Mouse (Mus musculus): ENCODE data around the gene Adssl1.
A peak's percentile ranks its signal among the peaks of the same experiment; 100 is the strongest.

Adssl1 gene

DNA sequence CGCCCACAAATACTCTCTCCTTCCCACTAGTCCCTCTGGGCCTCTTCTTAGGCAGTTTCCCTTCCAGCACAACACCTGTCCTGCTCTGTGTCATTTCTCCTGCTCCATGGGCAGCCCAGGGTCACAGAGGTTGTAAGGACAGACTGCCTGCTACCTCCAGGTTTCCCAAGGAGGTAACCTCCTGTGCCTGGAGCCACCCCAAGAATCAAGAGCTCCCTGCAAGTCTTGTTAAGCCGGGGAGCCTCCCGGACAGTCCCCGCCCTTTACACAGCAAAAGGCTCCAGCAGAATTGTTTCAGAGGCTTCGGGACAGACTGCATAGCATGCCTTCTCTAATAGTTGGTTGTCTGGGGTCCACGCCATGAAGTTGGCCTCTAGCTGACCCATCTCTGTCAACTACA lies 6.6 kb downstream of the Adssl1 start:
- no peak for DNase-seq

DNA sequence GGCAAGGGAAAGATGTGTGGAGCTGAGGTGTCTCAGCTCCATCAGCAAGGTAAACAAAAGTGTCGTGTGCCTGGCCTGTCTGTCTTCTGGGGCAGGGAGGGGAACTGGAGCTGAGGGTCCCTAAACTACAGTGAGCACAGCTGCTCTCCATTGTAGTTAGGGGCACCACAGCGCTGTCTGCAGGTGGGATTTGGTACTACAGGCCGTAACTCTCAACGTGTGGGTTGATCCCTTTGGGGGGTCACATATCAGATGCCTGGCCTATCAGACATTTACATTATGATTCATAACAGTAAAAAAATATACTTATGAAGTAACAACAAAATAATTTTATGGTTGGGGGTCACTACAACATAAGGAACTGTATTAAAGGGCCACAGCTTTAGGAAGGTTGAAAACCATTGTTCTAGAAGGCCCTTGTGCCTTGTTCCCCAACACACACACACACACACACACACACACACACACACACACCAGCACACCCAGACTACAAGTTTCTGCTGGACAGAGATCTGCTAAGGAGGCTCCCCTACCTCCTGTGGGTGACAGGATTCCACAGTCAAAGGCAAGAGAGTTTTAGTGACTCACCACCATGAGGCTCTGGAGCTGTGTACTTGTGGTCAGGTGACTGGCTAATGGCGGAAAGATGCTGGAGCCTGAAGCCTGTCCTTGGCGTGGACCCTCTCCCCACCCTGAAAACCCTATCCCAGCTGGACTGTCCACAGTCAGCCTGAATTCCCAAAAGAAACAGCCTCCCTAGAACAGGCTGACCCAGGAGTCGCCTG lies 7.4 kb downstream of the Adssl1 start:
- DNase-seq, result no peak

DNA sequence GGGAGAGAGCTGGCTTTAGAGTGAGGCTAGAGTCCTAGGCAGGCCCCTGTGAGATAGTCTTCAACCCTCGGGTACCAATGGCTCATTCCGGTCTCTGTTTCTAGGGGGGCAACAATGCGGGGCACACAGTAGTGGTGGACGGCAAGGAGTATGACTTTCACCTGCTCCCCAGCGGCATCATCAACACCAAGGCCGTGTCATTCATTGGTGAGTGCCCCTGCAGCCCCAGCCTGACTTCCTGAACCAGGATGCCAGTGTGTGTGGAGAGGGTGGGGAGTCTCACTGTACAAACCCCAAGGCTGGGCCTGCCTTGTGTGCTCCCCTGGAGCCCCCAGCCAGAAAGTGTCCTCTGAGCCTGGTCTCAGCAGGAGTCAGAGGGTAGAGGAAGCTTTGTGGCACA lies 8.4 kb downstream of the Adssl1 start:
- no peak for DNase-seq

DNA sequence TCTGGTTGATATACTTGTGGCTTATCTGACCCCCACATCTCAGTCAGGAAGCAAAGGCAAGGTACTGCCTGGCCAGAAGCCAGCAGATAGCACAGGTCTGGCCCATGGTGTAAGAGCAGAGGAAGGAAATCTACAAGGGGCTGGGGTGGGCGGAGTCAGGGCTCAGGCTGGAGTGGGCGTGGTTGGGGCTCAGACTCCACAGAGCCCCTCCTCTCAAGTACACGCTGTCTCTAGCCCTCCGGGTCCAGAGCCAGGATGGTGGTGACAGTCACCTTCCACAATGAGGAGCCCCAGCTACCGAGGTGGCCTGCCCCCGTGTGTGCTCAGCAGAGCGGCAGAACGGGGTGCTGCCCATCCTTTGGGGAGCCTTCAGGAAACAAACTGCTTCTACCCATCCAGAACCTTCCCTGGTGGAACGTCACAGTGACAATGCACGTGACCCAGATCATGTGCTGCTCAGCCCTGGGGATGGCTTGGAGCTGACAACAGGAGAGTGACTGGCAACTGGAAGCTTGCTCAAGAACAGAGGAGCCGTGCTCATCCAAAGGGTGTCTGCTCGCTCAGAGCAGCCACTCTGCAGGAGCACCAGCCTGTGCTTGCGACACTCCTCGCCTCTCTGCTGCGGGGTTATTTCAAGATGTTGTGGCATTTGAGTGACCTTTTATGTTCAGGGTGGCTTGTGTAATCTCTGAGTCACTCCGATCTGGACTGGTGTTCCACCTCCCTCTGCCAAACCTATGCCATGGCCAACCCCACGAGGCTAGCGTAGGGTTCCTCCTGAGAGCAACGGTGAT lies 9.3 kb downstream of the Adssl1 start:
- DNase-seq, result peak in 1 of 2 experiments; percentile 43

DNA sequence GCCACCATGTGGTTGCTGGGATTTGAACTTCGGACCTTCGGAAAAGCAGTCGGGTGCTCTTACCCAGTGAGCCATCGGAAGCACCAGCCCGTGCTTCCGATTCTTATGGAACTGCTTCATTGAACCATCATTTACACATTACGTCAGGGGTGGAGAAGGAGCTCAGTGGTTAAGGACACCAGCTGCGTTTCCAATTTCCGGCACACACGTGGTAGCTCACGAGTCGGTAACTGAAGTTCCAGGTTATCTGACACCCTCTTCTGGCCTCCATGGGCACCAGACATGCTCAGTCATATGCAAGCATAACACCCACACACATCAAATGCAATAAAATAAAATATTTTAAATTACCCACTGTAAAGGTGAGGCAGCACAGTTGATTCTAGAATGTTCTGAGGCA lies 10.2 kb downstream of the Adssl1 start:
- no peak for DNase-seq

DNA sequence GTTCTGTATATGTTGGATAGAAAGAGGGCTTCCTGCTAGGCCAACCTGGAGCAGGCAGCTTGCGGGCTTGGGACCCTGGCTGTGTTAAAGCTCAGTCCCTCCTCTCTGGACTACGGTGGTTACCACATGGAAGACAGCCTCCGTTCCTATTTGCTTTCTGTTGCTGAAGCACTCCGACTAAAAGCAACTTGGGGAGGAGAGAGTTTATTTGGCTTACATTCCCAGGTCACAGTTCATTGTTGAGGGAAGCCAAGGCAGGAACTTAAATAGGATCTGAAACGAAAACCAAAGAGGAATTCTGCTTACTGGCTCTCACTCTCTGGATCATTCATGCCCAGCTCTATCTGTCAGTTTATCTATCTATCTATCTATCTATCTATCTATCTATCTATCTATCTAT lies 11.0 kb downstream of the Adssl1 start:
- no peak for DNase-seq

DNA sequence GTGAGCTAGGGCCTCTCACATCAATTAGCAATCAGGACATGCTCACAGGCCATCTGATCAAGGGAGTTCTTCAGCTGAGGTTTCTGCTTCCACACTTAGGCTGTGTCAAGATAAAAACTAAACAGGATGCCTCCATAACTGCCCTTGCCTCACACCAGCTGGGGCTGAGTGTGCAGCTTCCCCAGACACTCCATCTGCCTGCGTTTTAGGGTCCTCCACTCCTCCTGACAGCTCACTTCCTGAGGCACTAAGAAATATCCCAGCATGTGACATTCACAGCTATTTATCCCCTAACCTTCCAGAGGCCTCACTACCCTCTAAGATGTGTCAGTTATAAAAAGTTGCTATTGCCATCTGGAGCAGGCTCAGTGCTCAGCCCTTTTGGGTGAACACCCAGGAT lies 11.6 kb downstream of the Adssl1 start:
- no peak for DNase-seq

DNA sequence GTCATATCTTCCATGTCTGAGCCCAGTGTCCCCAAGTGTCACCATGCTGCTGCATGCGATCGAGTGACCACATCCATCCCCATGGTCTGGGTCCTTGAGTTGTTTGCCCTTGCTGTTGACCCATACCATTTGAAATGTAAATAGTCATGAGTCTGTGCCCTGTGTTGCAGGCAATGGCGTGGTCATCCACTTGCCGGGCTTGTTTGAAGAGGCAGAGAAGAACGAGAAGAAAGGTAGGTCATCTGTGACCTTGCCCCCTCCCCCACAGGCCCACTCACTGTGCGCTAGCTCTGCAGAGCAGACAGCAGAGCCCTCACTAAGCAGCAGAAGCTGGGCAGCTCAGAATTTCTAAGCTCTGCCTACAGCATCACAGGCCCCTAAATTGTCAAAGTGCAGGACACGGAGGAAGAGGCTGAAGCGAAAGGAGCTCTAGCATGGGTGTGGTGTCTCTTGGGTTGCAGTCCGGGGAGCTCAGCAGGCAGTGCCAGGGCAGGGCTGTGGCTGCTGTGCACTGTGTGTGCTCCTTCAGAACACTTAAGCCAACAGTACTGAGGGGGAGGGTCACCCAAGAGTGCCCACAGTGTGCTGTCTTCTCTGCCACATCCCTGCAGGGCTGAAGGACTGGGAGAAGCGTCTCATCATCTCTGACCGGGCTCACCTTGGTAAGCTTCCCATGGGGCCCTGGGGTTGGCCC lies 12.4 kb downstream of the Adssl1 start:
- DNase-seq, result no peak

DNA sequence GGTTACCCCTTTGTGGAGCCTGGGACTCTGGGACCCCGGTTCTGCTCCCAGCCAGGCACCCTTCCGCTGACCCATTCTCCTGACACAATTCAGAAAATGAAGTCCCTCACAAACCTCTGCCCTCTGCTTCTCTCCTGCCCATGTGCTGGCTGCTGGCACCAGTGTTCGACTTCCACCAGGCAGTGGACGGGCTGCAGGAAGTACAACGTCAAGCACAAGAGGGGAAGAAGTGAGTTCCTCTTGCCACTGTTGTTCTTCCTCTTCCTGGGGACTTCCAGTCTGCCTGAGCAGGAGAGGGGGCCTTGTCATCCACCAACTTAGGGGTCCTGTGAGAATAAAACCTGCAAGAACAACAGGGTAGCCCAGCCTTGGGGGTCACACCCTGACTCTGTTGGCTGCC lies 13.1 kb downstream of the Adssl1 start:
- no peak for DNase-seq

DNA sequence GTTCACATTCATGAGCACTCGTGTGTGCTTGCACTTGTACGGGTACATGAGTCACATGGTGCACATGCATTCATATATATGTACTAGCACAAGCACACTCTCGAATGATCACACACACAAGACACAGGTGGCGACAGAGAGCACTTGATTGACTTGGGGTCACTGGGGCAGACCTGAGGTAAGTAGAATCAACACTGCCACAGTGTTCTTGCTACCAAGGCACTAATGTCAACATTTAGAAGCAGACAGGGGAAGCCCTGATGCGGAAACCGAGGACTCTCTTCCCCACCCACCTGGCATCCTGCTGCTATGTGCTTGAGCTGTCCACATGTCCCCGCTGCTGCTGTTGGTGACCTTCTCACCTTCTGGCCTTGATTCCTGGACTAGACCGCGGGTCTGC lies 13.8 kb downstream of the Adssl1 start:
- DNase-seq, result no peak

DNA sequence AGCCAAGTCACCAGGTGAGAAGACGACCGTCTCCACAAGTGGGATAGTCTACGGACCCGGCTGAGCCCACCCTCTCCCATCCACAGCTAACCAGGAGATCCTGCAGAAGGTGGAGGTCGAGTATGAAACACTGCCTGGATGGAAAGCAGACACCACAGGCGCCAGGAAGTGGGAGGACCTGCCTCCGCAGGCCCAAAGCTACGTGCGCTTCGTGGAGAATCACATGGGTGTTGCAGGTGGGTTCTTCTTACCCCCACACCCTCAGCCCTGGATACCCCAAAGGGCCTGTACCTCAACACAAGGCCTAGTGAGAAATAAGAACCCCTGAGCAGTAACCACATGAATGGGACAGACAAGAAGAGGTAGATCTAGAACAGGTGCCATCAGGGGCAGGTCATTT lies 19.7 kb downstream of the Adssl1 start:
- no peak for DNase-seq

DNA sequence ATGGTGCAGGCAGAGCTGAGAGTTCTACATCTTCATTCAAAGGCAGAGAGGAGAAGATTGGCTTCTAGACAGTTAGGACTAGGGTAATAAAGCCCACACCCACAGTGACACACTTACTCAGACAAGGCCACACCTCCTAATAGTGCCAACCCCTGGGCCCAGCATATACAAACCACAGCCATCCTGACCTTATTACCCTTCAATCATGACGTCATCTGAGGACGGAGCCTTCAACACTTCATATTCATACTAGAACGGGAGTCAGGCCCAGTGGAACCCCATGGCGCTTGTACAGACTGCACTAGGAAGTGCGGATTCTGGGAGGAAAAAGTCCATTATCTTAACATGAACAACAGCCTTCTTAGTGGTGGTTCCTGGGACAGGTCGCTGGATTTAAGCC lies 23.3 kb downstream of the Adssl1 start:
- no peak for DNase-seq

DNA sequence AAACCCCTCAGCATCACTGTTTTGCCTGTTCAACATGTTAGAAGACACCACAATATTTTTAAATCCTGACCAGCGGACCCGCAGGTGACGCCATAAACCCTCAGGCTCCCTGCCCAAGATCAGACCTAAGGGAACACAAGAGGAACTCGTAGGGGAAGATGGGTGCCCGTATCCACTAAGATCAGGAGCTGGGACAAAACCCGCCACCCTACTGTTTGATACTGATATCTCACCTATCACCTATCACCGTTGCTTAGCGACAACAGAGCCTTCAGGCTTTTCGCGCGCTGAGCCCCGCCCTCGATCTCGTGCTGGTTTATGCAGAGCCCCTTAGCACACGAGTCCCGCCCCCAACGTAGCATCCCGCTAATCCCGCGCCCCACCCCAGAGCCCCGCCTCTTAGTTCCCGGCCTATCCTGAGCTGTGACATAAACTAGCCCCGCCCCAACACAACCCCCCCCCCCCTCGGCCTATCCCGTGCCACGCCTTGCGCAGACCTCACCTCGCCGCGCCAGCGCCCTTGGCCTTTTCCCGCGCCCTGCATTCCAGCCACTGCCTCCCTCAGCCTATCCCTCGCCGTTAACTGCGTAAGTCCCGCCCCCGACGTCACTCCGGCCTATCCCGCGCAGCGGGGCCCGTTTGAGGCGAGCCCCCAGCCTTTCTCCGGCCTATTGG lies 24.5 kb downstream of the Adssl1 start, which contains the start of gene Siva1:
Siva1 (plus strand) TSS at position 500 of the 675 bp plus-strand sequence.
- peak; percentile 99 to 100 for DNase-seq

DNA sequence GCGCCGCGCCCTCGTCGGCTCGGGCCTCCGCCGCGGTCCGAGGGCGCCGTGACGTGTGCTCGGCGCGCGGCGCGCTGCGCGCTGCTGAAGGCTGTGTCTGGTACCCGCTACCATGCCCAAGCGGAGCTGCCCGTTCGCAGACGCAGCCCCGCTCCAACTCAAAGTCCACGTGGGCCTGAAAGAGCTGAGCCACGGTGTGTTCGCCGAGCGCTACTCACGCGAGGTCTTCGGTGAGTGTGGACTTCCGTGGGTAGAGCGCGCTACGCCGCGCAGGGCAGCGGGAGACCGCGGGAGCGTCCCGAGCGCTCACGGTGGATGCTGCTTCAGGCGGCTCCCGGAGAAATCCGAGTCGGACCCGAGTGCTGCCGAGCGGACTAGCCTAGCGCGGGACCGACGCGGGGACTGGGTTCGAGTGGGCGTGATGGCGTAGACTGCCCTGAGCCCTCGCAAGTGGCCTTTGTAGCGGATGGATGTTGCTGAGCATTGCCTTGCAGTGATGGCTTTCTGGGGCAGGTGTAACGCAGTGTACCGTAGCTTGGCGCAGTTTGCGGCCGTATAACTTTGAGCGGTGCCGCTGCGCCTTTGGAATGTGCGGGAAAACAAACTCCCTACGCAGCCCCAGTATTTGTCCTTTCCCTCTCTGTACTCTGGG lies 25.1 kb downstream of the Adssl1 start:
- peak; percentile 77 to 78 for DNase-seq

DNA sequence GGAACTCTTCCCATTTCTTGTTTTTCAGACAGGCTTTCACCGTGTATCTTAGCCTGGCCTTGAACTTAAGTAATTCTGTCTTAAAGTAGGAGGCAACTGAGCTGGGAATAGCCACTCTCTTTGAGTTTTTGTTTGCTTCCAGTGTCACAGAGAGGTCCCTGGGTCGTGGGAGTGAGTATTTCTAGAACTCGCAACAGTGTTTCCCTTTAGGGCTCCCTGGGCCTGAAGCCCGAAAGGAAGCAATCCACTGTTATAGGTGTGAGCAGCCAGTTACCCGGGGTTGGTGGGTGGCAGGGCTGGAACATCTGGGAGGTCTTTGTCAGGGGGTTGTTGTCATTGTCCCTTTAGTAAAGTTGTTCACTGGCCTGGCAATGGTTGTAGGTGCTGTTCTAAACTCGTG lies 26.3 kb downstream of the Adssl1 start:
- DNase-seq, result no peak

DNA sequence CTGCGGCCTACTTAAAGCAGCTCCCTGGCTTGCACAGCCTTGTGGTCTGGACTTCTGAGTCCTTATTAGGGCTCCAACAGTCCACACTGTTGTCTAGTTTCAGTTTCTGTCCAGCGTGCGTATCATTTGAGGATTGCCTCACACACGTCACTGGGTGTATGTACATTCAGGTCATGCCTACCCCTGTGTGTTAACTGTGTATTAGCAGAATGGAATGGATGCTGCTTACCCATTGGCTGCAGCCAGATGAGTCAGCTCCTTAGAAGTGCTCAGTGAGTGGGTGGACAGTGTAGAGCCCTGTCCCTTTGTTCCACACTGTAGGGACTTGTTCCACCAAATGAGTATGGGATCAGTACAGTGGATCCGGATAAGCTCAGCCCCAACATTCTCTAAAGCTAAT lies 28.2 kb downstream of the Adssl1 start:
- no peak for DNase-seq

DNA sequence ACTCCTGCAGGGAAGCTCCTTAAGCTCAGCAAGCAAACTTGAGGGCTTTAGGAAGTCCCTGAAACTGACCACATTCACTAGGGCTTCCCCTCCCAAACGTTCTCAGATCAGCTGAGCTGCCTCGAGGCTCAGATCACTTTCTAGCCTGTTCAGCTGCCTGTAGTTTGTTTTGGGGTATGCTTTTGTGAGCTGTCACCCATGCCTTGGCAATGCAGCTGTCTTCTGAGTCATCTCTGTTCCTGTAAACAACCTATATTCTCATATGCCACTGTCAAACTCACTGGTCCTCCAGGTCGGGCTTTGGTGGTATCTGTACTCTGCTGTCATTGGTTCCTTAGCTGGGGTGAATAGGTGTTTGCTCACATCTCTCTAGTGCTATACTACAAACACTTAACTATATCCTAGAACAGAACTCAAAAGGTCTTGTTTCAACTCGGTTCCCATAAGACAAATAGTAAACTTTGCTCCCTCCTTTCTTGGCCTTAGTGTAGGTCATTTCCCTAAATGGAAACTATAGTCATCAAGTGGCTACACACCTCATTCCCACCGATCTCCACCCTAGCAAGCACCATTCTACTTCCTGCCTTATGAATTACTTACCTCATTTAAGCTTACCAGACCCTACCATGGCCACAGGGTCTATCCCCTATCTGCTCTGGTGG lies 32.1 kb downstream of the Adssl1 start:
- no peak for DNase-seq

DNA sequence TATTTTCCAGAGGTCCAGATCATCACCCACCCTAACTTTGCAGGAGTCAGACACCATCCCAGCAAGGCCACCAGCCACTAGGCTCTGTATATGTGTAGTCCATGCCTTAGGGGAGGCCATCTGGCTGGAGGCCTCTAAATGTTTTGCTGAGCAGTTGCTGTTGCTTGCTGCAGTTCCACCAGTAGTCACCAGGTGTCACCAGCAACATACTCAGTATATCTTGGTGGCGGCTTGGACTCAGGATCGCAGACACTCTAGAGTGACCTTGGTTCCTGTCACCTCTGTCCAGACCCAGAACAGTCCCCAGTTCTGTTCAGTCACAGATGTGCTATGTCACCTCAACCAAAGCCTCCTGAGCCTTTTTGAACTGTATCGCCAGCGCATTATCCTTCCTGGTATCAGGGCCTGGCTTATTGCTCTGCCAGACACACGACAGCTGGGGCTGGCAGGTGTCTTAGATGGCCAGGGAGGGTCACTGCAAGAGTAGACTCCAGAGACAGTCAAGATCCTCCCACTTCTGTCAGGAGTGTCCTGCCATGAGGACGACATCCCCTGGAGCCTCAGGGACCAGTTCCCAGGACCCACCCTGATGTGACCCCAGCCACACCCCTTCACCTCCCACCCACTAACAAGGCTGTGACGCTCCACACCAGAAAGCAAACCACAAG lies 33.4 kb downstream of the Adssl1 start:
- peak; percentile 95 to 97 for DNase-seq

DNA sequence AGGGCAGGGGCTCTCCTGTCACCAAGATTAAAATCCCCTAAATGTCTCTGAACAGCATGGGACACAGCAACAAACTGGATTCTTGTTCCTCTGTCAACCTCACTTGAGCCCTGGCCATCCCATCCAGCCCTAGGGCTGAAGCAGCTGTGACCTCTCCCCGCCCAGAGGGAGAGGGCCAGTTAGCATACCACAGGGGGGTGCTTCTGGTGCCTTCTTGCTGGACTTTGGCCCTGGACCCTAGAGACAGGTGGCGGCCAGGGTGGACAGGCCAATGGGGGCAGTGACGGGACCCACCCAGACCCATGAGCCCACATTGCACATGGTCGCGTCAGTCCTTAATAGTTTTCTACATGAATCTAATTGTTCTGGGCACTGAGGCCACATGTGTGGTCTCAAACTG lies 34.2 kb downstream of the Adssl1 start:
- DNase-seq, result no peak

DNA sequence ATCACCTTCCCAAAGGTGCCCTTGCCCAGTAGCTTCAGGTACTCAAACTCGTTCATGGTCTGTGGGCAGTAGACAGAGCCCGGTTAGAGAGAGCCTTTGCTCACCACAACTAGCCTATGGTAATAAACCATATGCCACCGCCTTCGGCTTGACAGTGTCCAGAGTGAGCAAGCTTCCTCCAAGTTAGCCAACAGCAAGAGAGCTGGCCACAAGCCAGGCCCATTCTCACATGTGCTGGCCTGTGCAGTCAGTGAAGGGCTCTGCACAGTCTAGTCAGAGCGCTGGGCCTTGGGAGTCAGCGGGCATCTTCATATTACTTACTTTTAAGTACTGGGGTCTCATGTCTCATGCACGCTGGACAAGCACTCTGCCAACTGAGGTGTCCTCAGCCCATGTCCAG lies 38.8 kb downstream of the Adssl1 start:
- peak; percentile 75 to 80 for DNase-seq

DNA sequence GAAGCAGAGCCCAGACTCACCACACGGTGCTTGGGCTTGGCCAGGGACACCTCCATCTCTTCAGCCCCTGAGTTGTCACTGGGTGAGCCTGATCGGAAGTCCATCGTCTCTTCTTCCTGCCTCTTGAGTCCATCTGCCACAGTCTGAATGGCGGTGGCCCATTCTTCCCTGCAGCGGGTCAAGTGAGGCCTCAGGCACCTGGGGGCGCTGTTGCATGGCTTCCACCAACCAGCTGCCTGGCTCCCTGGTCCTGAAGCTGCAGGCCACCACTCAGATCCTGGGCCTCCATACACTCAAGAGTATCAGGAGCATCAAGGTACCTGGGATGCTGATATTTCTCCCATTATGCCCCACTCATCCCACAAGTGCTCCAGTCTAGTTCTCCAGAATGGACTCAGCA lies 39.3 kb downstream of the Adssl1 start:
- peak; percentile 89 to 93 for DNase-seq

All from cerebellum, postnatal 10 days (tissue).